Comparison of ENCODE assay signal across 9 mouse cellular contexts in genomic region chr11:70651391-70651790, GRCm38 (mm10). TPM values are rescaled to one million over a fixed set of nuclear protein-coding genes. Genes with fewer than 3 reads are reported as not detected.
DNase-seq lines count a peak whose midpoint lies in the region; ATAC-seq lines count a peak whose summit lies in the region.
"Had no signal": no experiment of that assay in that cellular context is flagged by ENCODE, and none has a peak within 500 bp of the region (broad histone marks: within the 10 kb centered on the region; RNA-seq: fewer than 3 reads in every experiment).

No protein-coding gene starts in this region.

- H3K27me3 ChIP-seq in midbrain, embryonic 10.5 days (ENCODE audit: low read depth, poor library complexity, severe bottlenecking) = no peaks in the 10 kb centered on the region
- no peaks in the 10 kb centered on the region for H3K27me3 ChIP-seq in midbrain, embryonic 16.5 days (ENCODE audit: control insufficient read depth, insufficient read depth, low read depth, low read length)
- H3K27me3 ChIP-seq in intestine, embryonic 15.5 days (replicated peaks) = no peaks in the 10 kb centered on the region
- no peaks in the 10 kb centered on the region for H3K27me3 ChIP-seq in stomach, embryonic 14.5 days (ENCODE audit: control insufficient read depth, insufficient read depth, low read length)

- DNase-seq in cerebellum, adult 9-10 months = peak; percentile 47
- DNase-seq in cerebellum, adult 11-12 months = no peak
- DNase-seq in midbrain, embryonic 10.5 days (ENCODE audit: low spot score) = no peak
- DNase-seq in ovary, postnatal 10 days (ENCODE audit: low spot score) = no peak
- DNase-seq in ovary, adult 18-20 months (ENCODE audit: low spot score) = no peak

- H3K4me3 ChIP-seq in midbrain, embryonic 10.5 days = peak overlapping the region; percentile 18; the same call in 1 of the 2 replicates
- H3K4me3 ChIP-seq in midbrain, embryonic 16.5 days (ENCODE audit: low read depth, low read length) = no peak overlapping the region
- peak overlapping the region; percentile 12; the same call in 1 of the 2 replicates for H3K4me3 ChIP-seq in intestine, embryonic 15.5 days (replicated peaks)
- peak overlapping the region; percentile 100; the same call in 1 of the 2 replicates for H3K4me3 ChIP-seq in stomach, embryonic 14.5 days (ENCODE audit: low read depth, low read length)

- 90% methylated on average over 2 of the region's 2 CpGs for WGBS in midbrain, embryonic 10.5 days
- WGBS in midbrain, embryonic 16.5 days = 80% methylated on average over 2 of the region's 2 CpGs
- WGBS in intestine, embryonic 15.5 days = 61% methylated on average over 2 of the region's 2 CpGs
- WGBS in stomach, embryonic 14.5 days = 60% methylated on average over 2 of the region's 2 CpGs

- no peak overlapping the region for H3K27ac ChIP-seq in midbrain, embryonic 10.5 days (replicated peaks)
- no peak overlapping the region for H3K27ac ChIP-seq in midbrain, embryonic 16.5 days (ENCODE audit: low read length)
- no peak overlapping the region for H3K27ac ChIP-seq in intestine, embryonic 15.5 days
- H3K27ac ChIP-seq in stomach, embryonic 14.5 days (ENCODE audit: low read length) = no peak overlapping the region

- no peak overlapping the region for H3K4me2 ChIP-seq in midbrain, embryonic 16.5 days (ENCODE audit: low read length)
- H3K4me2 ChIP-seq in intestine, embryonic 15.5 days (replicated peaks) = peak overlapping the region; percentile 87
- H3K4me2 ChIP-seq in stomach, embryonic 14.5 days (replicated peaks; ENCODE audit: low read depth, low read length) = peak overlapping the region; percentile 85; the same call in 1 of the 2 replicates

- no peaks in the 10 kb centered on the region for H3K9me3 ChIP-seq in midbrain, embryonic 10.5 days (replicated peaks)
- H3K9me3 ChIP-seq in midbrain, embryonic 16.5 days (replicated peaks; ENCODE audit: control insufficient read depth, low read length, poor library complexity, severe bottlenecking) = no peaks in the 10 kb centered on the region
- no peaks in the 10 kb centered on the region for H3K9me3 ChIP-seq in intestine, embryonic 15.5 days
- H3K9me3 ChIP-seq in stomach, embryonic 14.5 days (ENCODE audit: control insufficient read depth, low read depth, low read length) = no peaks in the 10 kb centered on the region

- peaks cover 60% of the 10 kb centered on the region for H3K4me1 ChIP-seq in midbrain, embryonic 10.5 days
- peaks cover 36% of the 10 kb centered on the region for H3K4me1 ChIP-seq in midbrain, embryonic 16.5 days (ENCODE audit: control insufficient read depth, insufficient read depth, low read length)
- peaks cover 43% of the 10 kb centered on the region for H3K4me1 ChIP-seq in intestine, embryonic 15.5 days (replicated peaks)
- H3K4me1 ChIP-seq in stomach, embryonic 14.5 days (ENCODE audit: control insufficient read depth, insufficient read depth, low read length) = peaks cover 32% of the 10 kb centered on the region

- no peak overlapping the region for H3K9ac ChIP-seq in midbrain, embryonic 16.5 days (ENCODE audit: low read depth, low read length)
- peak overlapping the region; percentile 18; the same call in 1 of the 2 replicates for H3K9ac ChIP-seq in intestine, embryonic 15.5 days
- no peak overlapping the region for H3K9ac ChIP-seq in stomach, embryonic 14.5 days (replicated peaks; ENCODE audit: low read depth, low read length)

- ATAC-seq in midbrain, embryonic 16.5 days = no peak
- no peak for ATAC-seq in intestine, embryonic 15.5 days
- ATAC-seq in stomach, embryonic 14.5 days (ENCODE audit: insufficient number of reproducible peaks, insufficient read depth, low FRiP score, low read depth) = no peak

- H3K36me3 ChIP-seq in midbrain, embryonic 10.5 days = peaks cover 51% of the 10 kb centered on the region
- peaks cover 14% of the 10 kb centered on the region for H3K36me3 ChIP-seq in midbrain, embryonic 16.5 days (ENCODE audit: control insufficient read depth, insufficient read depth, low read length)
- peaks cover 29% of the 10 kb centered on the region for H3K36me3 ChIP-seq in intestine, embryonic 15.5 days
- H3K36me3 ChIP-seq in stomach, embryonic 14.5 days (ENCODE audit: control insufficient read depth, insufficient read depth, low read length) = peaks cover 40% of the 10 kb centered on the region

RNA-seq across cellular contexts. Expression of gene Pfn1, which starts 3.1 kb away (rescaled TPM):
- polyA plus RNA-seq in midbrain, embryonic 10.5 days (2016; fragmentation: Nextera tagmentation; extraction: Ambion mirVana) = 1,553 and 1,733 TPM in 2 replicates
- polyA plus RNA-seq in midbrain, embryonic 16.5 days (2015; fragmentation: Nextera tagmentation; extraction: Ambion mirVana) = 617 and 632 TPM in 2 replicates
- 2,127 and 2,325 TPM in 2 replicates for polyA plus RNA-seq in intestine, embryonic 15.5 days (2015; fragmentation: Nextera tagmentation; extraction: Ambion mirVana)
- polyA plus RNA-seq in stomach, embryonic 14.5 days (2014; fragmentation: Nextera tagmentation; extraction: Ambion mirVana) = 2,006 and 2,065 TPM in 2 replicates

RNA-seq across cellular contexts. Expression of gene Slc25a11, which starts 4.1 kb away (rescaled TPM):
- 142 and 149 TPM in 2 replicates for polyA plus RNA-seq in midbrain, embryonic 10.5 days (2016; fragmentation: Nextera tagmentation; extraction: Ambion mirVana)
- polyA plus RNA-seq in midbrain, embryonic 16.5 days (2015; fragmentation: Nextera tagmentation; extraction: Ambion mirVana) = 171 and 174 TPM in 2 replicates
- polyA plus RNA-seq in intestine, embryonic 15.5 days (2015; fragmentation: Nextera tagmentation; extraction: Ambion mirVana) = 171 and 180 TPM in 2 replicates
- 151 and 157 TPM in 2 replicates for polyA plus RNA-seq in stomach, embryonic 14.5 days (2014; fragmentation: Nextera tagmentation; extraction: Ambion mirVana)

RNA-seq across cellular contexts. Expression of gene Rnf167, which starts 4.4 kb away (rescaled TPM):
- 85.6 and 96.3 TPM in 2 replicates for polyA plus RNA-seq in midbrain, embryonic 10.5 days (2016; fragmentation: Nextera tagmentation; extraction: Ambion mirVana)
- 105 TPM in 2 replicates for polyA plus RNA-seq in midbrain, embryonic 16.5 days (2015; fragmentation: Nextera tagmentation; extraction: Ambion mirVana)
- polyA plus RNA-seq in intestine, embryonic 15.5 days (2015; fragmentation: Nextera tagmentation; extraction: Ambion mirVana) = 106 and 107 TPM in 2 replicates
- polyA plus RNA-seq in stomach, embryonic 14.5 days (2014; fragmentation: Nextera tagmentation; extraction: Ambion mirVana) = 118 and 120 TPM in 2 replicates

RNA-seq across cellular contexts. Expression of gene Eno3, which starts 5.6 kb away (rescaled TPM):
- 22.6 and 32.8 TPM in 2 replicates for polyA plus RNA-seq in midbrain, embryonic 10.5 days (2016; fragmentation: Nextera tagmentation; extraction: Ambion mirVana)
- polyA plus RNA-seq in midbrain, embryonic 16.5 days (2015; fragmentation: Nextera tagmentation; extraction: Ambion mirVana) = 6.0 and 8.1 TPM in 2 replicates
- 12.1 and 15.6 TPM in 2 replicates for polyA plus RNA-seq in intestine, embryonic 15.5 days (2015; fragmentation: Nextera tagmentation; extraction: Ambion mirVana)
- polyA plus RNA-seq in stomach, embryonic 14.5 days (2014; fragmentation: Nextera tagmentation; extraction: Ambion mirVana) = 12.3 and 14.5 TPM in 2 replicates

RNA-seq across cellular contexts. Expression of gene Gp1ba, which starts 12.5 kb away (rescaled TPM):
- polyA plus RNA-seq in midbrain, embryonic 10.5 days (2016; fragmentation: Nextera tagmentation; extraction: Ambion mirVana) = 0.44 and 0.48 TPM in 2 replicates
- polyA plus RNA-seq in midbrain, embryonic 16.5 days (2015; fragmentation: Nextera tagmentation; extraction: Ambion mirVana) = 0.12 and 0.21 TPM in 2 replicates
- 0.21 and 0.24 TPM in 2 replicates for polyA plus RNA-seq in intestine, embryonic 15.5 days (2015; fragmentation: Nextera tagmentation; extraction: Ambion mirVana)
- polyA plus RNA-seq in stomach, embryonic 14.5 days (2014; fragmentation: Nextera tagmentation; extraction: Ambion mirVana) = 0.21 and 0.22 TPM in 2 replicates
- polyA plus RNA-seq: cortical plate, adult 2 months had no signal
